In genomic region chr5:135935176-135935523, GRCm38 (mm10) we compare ENCODE assay signal across 10 mouse cellular contexts. TPM values are rescaled to one million over a fixed set of nuclear protein-coding genes. Genes with fewer than 3 reads are reported as not detected.
DNase-seq lines count a peak whose midpoint lies in the region; ATAC-seq and TF ChIP-seq lines count a peak whose summit lies in the region.
"Had no signal": no experiment of that assay in that cellular context is flagged by ENCODE, and none has a peak within 500 bp of the region (broad histone marks: within the 10 kb centered on the region; RNA-seq: fewer than 3 reads in every experiment).

No protein-coding gene starts in this region.

- peak overlapping the region; percentile 90 for H3K4me3 ChIP-seq in layer of hippocampus, adult 2 months
- H3K4me3 ChIP-seq in embryonic facial prominence, embryonic 11.5 days (ENCODE audit: low read depth, low read length), result no peak overlapping the region
- H3K4me3 ChIP-seq in limb, embryonic 11.5 days (ENCODE audit: low read depth, low read length), result peak overlapping the region; percentile 66; the same call in 1 of the 2 replicates
- peak overlapping the region; percentile 65 for H3K4me3 ChIP-seq in neural tube, embryonic 14.5 days (ENCODE audit: low read depth, low read length)

- peak overlapping the region; percentile 99 for H3K27ac ChIP-seq in layer of hippocampus, adult 2 months
- H3K27ac ChIP-seq in embryonic facial prominence, embryonic 11.5 days (replicated peaks; ENCODE audit: low read depth, low read length), result no peak overlapping the region; the same call in 1 of the 2 replicates
- H3K27ac ChIP-seq in limb, embryonic 11.5 days (replicated peaks; ENCODE audit: low read depth, low read length), result peak overlapping the region; percentile 89; the same call in 1 of the 2 replicates
- H3K27ac ChIP-seq in neural tube, embryonic 14.5 days (ENCODE audit: low read depth, low read length), result peak overlapping the region; percentile 98

- no peaks in the 10 kb centered on the region for H3K9me3 ChIP-seq in embryonic facial prominence, embryonic 11.5 days (replicated peaks; ENCODE audit: control insufficient read depth, low read length)
- H3K9me3 ChIP-seq in limb, embryonic 11.5 days (ENCODE audit: control insufficient read depth, low read length), result no peaks in the 10 kb centered on the region
- H3K9me3 ChIP-seq in neural tube, embryonic 14.5 days (ENCODE audit: control insufficient read depth, low read length), result no peaks in the 10 kb centered on the region

- no peak overlapping the region for H3K4me2 ChIP-seq in embryonic facial prominence, embryonic 11.5 days (ENCODE audit: low read depth, low read length)
- peak overlapping the region; percentile 19; the same call in 1 of the 2 replicates for H3K4me2 ChIP-seq in limb, embryonic 11.5 days (ENCODE audit: low read depth, severe bottlenecking)
- peak overlapping the region; percentile 60; the same call in 1 of the 2 replicates for H3K4me2 ChIP-seq in neural tube, embryonic 14.5 days (ENCODE audit: low read depth, low read length)

- DNase-seq in layer of hippocampus, adult 2 months (ENCODE audit: low spot score in 2 of 2), result no peak
- no peak for DNase-seq in layer of hippocampus, postnatal 36 days
- DNase-seq in embryonic facial prominence, embryonic 11.5 days (ENCODE audit: low spot score), result no peak
- no peak for DNase-seq in limb, embryonic 11.5 days (ENCODE audit: low spot score)
- DNase-seq in ovary, postnatal 10 days (ENCODE audit: low spot score), result no peak
- DNase-seq in thymus, postnatal 14 days, result no peak
- DNase-seq in adrenal gland, postnatal 10 days, result no peak

- TF ChIP-seq CTCF in layer of hippocampus, adult 2 months (conservative IDR thresholded peaks at IDR 0.05), result no peak

- 52% methylated on average over 7 of the region's 7 CpGs for WGBS in embryonic facial prominence, embryonic 11.5 days
- WGBS in limb, embryonic 11.5 days, result 56% methylated on average over 7 of the region's 7 CpGs
- WGBS in neural tube, embryonic 14.5 days, result 51% methylated on average over 7 of the region's 7 CpGs

- no peaks in the 10 kb centered on the region for H3K27me3 ChIP-seq in embryonic facial prominence, embryonic 11.5 days (ENCODE audit: control insufficient read depth, insufficient read depth, low read length)
- no peaks in the 10 kb centered on the region for H3K27me3 ChIP-seq in limb, embryonic 11.5 days (ENCODE audit: control insufficient read depth, insufficient read depth, low read length)
- no peaks in the 10 kb centered on the region for H3K27me3 ChIP-seq in neural tube, embryonic 14.5 days (ENCODE audit: control insufficient read depth, insufficient read depth, low read length)

- ATAC-seq in embryonic facial prominence, embryonic 11.5 days (replicated peaks; ENCODE audit: insufficient number of reproducible peaks, low FRiP score, low TSS enrichment, low read depth), result peak; percentile 57; the same call in 1 of the 2 replicates
- ATAC-seq in limb, embryonic 11.5 days (ENCODE audit: insufficient number of reproducible peaks, low FRiP score, low TSS enrichment, low read depth), result 0 out of 2 replicates have a peak, but pooled peaks have one; percentile 24
- ATAC-seq in neural tube, embryonic 14.5 days (ENCODE audit: low read depth), result peak; percentile 16; the same call in 1 of the 2 replicates

- no peaks in the 10 kb centered on the region; the same call in 1 of the 2 replicates for H3K36me3 ChIP-seq in embryonic facial prominence, embryonic 11.5 days (replicated peaks; ENCODE audit: control insufficient read depth, insufficient read depth, low read depth, low read length)
- peaks cover 1% of the 10 kb centered on the region; the same call in 1 of the 2 replicates for H3K36me3 ChIP-seq in limb, embryonic 11.5 days (ENCODE audit: control insufficient read depth, insufficient read depth, low read length)
- peaks cover 17% of the 10 kb centered on the region for H3K36me3 ChIP-seq in neural tube, embryonic 14.5 days (ENCODE audit: control insufficient read depth, insufficient read depth, low read length)

- no peak overlapping the region for H3K9ac ChIP-seq in embryonic facial prominence, embryonic 11.5 days (replicated peaks; ENCODE audit: low read length)
- 0 out of 2 replicates have a peak overlapping the region, but pooled peaks have one; percentile 31 for H3K9ac ChIP-seq in limb, embryonic 11.5 days (ENCODE audit: low read length)
- H3K9ac ChIP-seq in neural tube, embryonic 14.5 days (replicated peaks; ENCODE audit: low read depth, low read length), result peak overlapping the region; percentile 78

- no peaks in the 10 kb centered on the region for H3K4me1 ChIP-seq in embryonic facial prominence, embryonic 11.5 days (ENCODE audit: control insufficient read depth, insufficient read depth, low read length)
- no peaks in the 10 kb centered on the region for H3K4me1 ChIP-seq in limb, embryonic 11.5 days (ENCODE audit: control insufficient read depth, insufficient read depth, low read length)
- H3K4me1 ChIP-seq in neural tube, embryonic 14.5 days (ENCODE audit: control insufficient read depth, insufficient read depth, low read length), result peaks cover 22% of the 10 kb centered on the region

RNA-seq across cellular contexts. Expression of gene Ywhag, which starts 0.7 kb away (rescaled TPM):
- 1,000 to 10,000 TPM; 1,218 to 1,292 TPM for total RNA-seq in layer of hippocampus, adult 2 months (2021)
- total RNA-seq in layer of hippocampus, postnatal 36 days (2021), result 1,000 to 10,000 TPM; 1,259 to 1,347 TPM
- 132 and 133 TPM in 2 replicates for polyA plus RNA-seq in embryonic facial prominence, embryonic 11.5 days (2014; fragmentation: Nextera tagmentation; extraction: Ambion mirVana)
- 98.2 and 105 TPM in 2 replicates for polyA plus RNA-seq in limb, embryonic 11.5 days (2014; fragmentation: Nextera tagmentation; extraction: Ambion mirVana)
- polyA plus RNA-seq in neural tube, embryonic 14.5 days (2014; fragmentation: Nextera tagmentation; extraction: Ambion mirVana), result 419 and 431 TPM in 2 replicates
- 100 to 1,000 TPM; 413 to 414 TPM for total RNA-seq in adrenal gland, postnatal 10 days (2021)

RNA-seq across cellular contexts. Expression of gene Ssc4d, which starts 39.2 kb away (rescaled TPM):
- 1 to 10 TPM; 1.4 to 1.9 TPM for total RNA-seq in layer of hippocampus, adult 2 months (2021)
- 1 to 10 TPM; 1.4 to 1.7 TPM for total RNA-seq in layer of hippocampus, postnatal 36 days (2021)
- polyA plus RNA-seq in embryonic facial prominence, embryonic 11.5 days (2014; fragmentation: Nextera tagmentation; extraction: Ambion mirVana), result 3.0 TPM in 2 replicates
- 4.6 and 5.7 TPM in 2 replicates for polyA plus RNA-seq in limb, embryonic 11.5 days (2014; fragmentation: Nextera tagmentation; extraction: Ambion mirVana)
- polyA plus RNA-seq in neural tube, embryonic 14.5 days (2014; fragmentation: Nextera tagmentation; extraction: Ambion mirVana), result 1.0 and 1.4 TPM in 2 replicates
- total RNA-seq in adrenal gland, postnatal 10 days (2021), result 1 to 10 TPM; 1.9 to 2.3 TPM

RNA-seq across cellular contexts. Expression of gene Zp3, which starts 44.7 kb away (rescaled TPM):
- total RNA-seq in layer of hippocampus, adult 2 months (2021), result not detected
- total RNA-seq in layer of hippocampus, postnatal 36 days (2021), result not detected
- polyA plus RNA-seq in embryonic facial prominence, embryonic 11.5 days (2014; fragmentation: Nextera tagmentation; extraction: Ambion mirVana), result 0.21 TPM in 1 of 2 replicates, not detected in the other
- polyA plus RNA-seq in limb, embryonic 11.5 days (2014; fragmentation: Nextera tagmentation; extraction: Ambion mirVana), result not detected in 2 replicates
- 0.29 TPM in 1 of 2 replicates, not detected in the other for polyA plus RNA-seq in neural tube, embryonic 14.5 days (2014; fragmentation: Nextera tagmentation; extraction: Ambion mirVana)
- total RNA-seq in adrenal gland, postnatal 10 days (2021), result under 1 TPM in 1 of 2 experiments, not detected in 1; 0.30 TPM
- total RNA-seq: adrenal gland, adult 8-10 months; left cerebral cortex, adult 8-10 months had no signal

RNA-seq across cellular contexts. Expression of gene Hspb1, which starts 47.4 kb away (rescaled TPM):
- total RNA-seq in layer of hippocampus, adult 2 months (2021), result 10 to 100 TPM; 15.4 to 16.8 TPM
- 10 to 100 TPM; 19.2 to 28.1 TPM for total RNA-seq in layer of hippocampus, postnatal 36 days (2021)
- polyA plus RNA-seq in embryonic facial prominence, embryonic 11.5 days (2014; fragmentation: Nextera tagmentation; extraction: Ambion mirVana), result 27.3 and 38.2 TPM in 2 replicates
- 30.7 and 35.4 TPM in 2 replicates for polyA plus RNA-seq in limb, embryonic 11.5 days (2014; fragmentation: Nextera tagmentation; extraction: Ambion mirVana)
- polyA plus RNA-seq in neural tube, embryonic 14.5 days (2014; fragmentation: Nextera tagmentation; extraction: Ambion mirVana), result 7.8 and 11.4 TPM in 2 replicates
- total RNA-seq in adrenal gland, postnatal 10 days (2021), result 10 to 100 TPM; 68.2 to 90.0 TPM

RNA-seq across cellular contexts. Expression of gene Dtx2, which starts 59.5 kb away (rescaled TPM):
- 1 to 10 TPM; 8.0 to 8.3 TPM for total RNA-seq in layer of hippocampus, adult 2 months (2021)
- total RNA-seq in layer of hippocampus, postnatal 36 days (2021), result 1 to 10 TPM; 7.9 to 8.0 TPM
- polyA plus RNA-seq in embryonic facial prominence, embryonic 11.5 days (2014; fragmentation: Nextera tagmentation; extraction: Ambion mirVana), result 22.6 and 29.2 TPM in 2 replicates
- polyA plus RNA-seq in limb, embryonic 11.5 days (2014; fragmentation: Nextera tagmentation; extraction: Ambion mirVana), result 32.3 and 33.8 TPM in 2 replicates
- polyA plus RNA-seq in neural tube, embryonic 14.5 days (2014; fragmentation: Nextera tagmentation; extraction: Ambion mirVana), result 18.9 and 23.3 TPM in 2 replicates
- 10 to 100 TPM; 16.6 to 19.2 TPM for total RNA-seq in adrenal gland, postnatal 10 days (2021)
